Mouse (Mus musculus) Patski (cell line): ENCODE results near the gene Mrrf. TPM values are rescaled to one million over a fixed set of nuclear protein-coding genes. Genes with fewer than 3 reads are reported as not detected.
A peak's percentile ranks its signal among the peaks of the same experiment; 100 is the strongest.

Experiments used
- ATAC-seq: fragments of 100-300 bp; one replicate; pipeline ENCODE4 v1.8.0; 2021
- CTCF ChIA-PET: fragments of 350-600 bp; sonication (Branson Sonifier 250); formaldehyde crosslinking; loops from one replicate; lab custom pipeline; 2022; ENCODE audit warnings: inconsistent platforms; lab: Charles Lee
- POLR2A ChIA-PET: fragments of 350-600 bp; sonication (Branson Sonifier 250); formaldehyde crosslinking; loops from one replicate; lab custom pipeline; 2022; ENCODE audit warnings: antibody characterized with exemption, inconsistent platforms; lab: Charles Lee
- DNase-seq: peaks from one replicate; pipeline ENCODE4 v3.0.0-alpha.2; 2011; ENCODE audit warnings: low read depth, low spot score
- H3K27me3 ChIP-seq: fragments of 371-371 bp; one replicate; pipeline ENCODE4 v1.5.1; 2021
- CTCF ChIP-seq: fragments of 100-300 bp; IDR thresholded peaks from one replicate; pipeline ENCODE4 v1.5.1; 2021
- in situ Hi-C: fragments of 300-500 bp; cut with MboI; formaldehyde crosslinking; loops from 3 replicates; pipeline ENCODE4 v1.11.1; 2018; ENCODE audit warnings: low pct_unique_long_range_greater_than_20kb, mixed read lengths
- polyA plus RNA-seq: library from polyadenylated mRNA; unstranded; gene quantifications from one replicate; pipeline ENCODE4 v1.2.3, GENCODE M21; 2021

Mrrf gene
- polyA plus RNA-seq: 31.1 TPM

GRCm38 (mm10) chr2:36136300-36136941 lies at the start of gene Mrrf, which contains the start of gene Rbm18:
Mrrf (plus strand) TSS chr2:36136389.
Rbm18 (minus strand) TSS chr2:36136773.
- ChIA-PET CTCF (interaction anchor here (1.0 to 1.9 kb wide), 6 partner anchors 16 to 152 kb away, joined by 3 to 5 read pairs (median 4); no protein-coding TSS in a partner anchor), POLR2A (interaction anchor here (1.0 to 1.4 kb wide), 4 partner anchors 8 to 47 kb away, joined by 3 to 5 read pairs (median 3); no protein-coding TSS in a partner anchor)
- ATAC-seq: peak; percentile 91
- no peak for TF ChIP-seq CTCF
- no peaks in the 10 kb centered on the region for H3K27me3 ChIP-seq
- DNase-seq: peak; percentile 58
- in situ Hi-C loops: no loop called here

- no peaks in the 10 kb centered on the region for H3K27me3 ChIP-seq
- in situ Hi-C loops: loop anchor here (5.0 kb wide), 1 partner anchor 37 kb away; no protein-coding TSS in a partner anchor
- POLR2A ChIA-PET: interaction anchor here (0.6 to 1.6 kb wide), 3 partner anchors 19 to 47 kb away, joined by 3 read pairs; partner anchors contain the start of gene Mrrf
- no peak for TF ChIP-seq CTCF
- ATAC-seq (no peak), DNase-seq (no peak)
- CTCF ChIA-PET: interaction anchor here (1.1 to 2.1 kb wide), 2 partner anchors 21 to 105 kb away, joined by 3 to 6 read pairs; no protein-coding TSS in a partner anchor
Observed at GRCm38 (mm10) chr2:36089190-36089589, 47.0 kb upstream of the Mrrf start.

- CTCF ChIA-PET: interaction anchor here (1.6 kb wide), 1 partner anchor 9 kb away, joined by 3 read pairs; no protein-coding TSS in a partner anchor
- TF ChIP-seq CTCF: no peak
- in situ Hi-C loops: no loop called here
Observed at GRCm38 (mm10) chr2:36090853-36091741, 45.1 kb upstream of the Mrrf start.

GRCm38 (mm10) chr2:36092748-36093147 lies 43.4 kb upstream of the Mrrf start:
- DNase-seq (peak; percentile 44), ATAC-seq (peak; percentile 53)
- no peak for TF ChIP-seq CTCF
- in situ Hi-C loops: no loop called here
- ChIA-PET CTCF (interaction anchor here (1.6 kb wide), 1 partner anchor 50 kb away, joined by 3 read pairs; no protein-coding TSS in a partner anchor), POLR2A (interaction anchor here (0.6 kb wide), 1 partner anchor 1500 kb away, joined by 3 read pairs; no protein-coding TSS in a partner anchor)
- no peaks in the 10 kb centered on the region for H3K27me3 ChIP-seq

More at GRCm38 (mm10) chr2:36090853-36091741, 45.1 kb upstream of the Mrrf start:
- ATAC-seq (peak; percentile 94), DNase-seq (peak; percentile 39)
- no peaks in the 10 kb centered on the region for H3K27me3 ChIP-seq
- POLR2A ChIA-PET: interaction anchor here (0.7 to 1.2 kb wide), 4 partner anchors 12 to 119 kb away, joined by 3 to 4 read pairs (median 3); partner anchors contain the start of gene Mrrf

- no peak for TF ChIP-seq CTCF
- no peak for ATAC-seq
- POLR2A ChIA-PET: no interaction called here
- in situ Hi-C loops: no loop called here
- CTCF ChIA-PET: interaction anchor here (1.6 kb wide), 1 partner anchor 49 kb away, joined by 3 read pairs; no protein-coding TSS in a partner anchor
- H3K27me3 ChIP-seq: no peaks in the 10 kb centered on the region
- DNase-seq: no peak
Observed at GRCm38 (mm10) chr2:36093301-36093700, 42.9 kb upstream of the Mrrf start.

GRCm38 (mm10) chr2:36093914-36094475 lies 42.2 kb upstream of the Mrrf start:
- no peak for ATAC-seq
- ChIA-PET POLR2A (no interaction called here), CTCF (interaction anchor here (1.6 kb wide), 1 partner anchor 48 kb away, joined by 3 read pairs; no protein-coding TSS in a partner anchor)
- no peak for DNase-seq
- TF ChIP-seq CTCF: no peak
- in situ Hi-C loops: no loop called here
- no peaks in the 10 kb centered on the region for H3K27me3 ChIP-seq

- ChIA-PET POLR2A (no interaction called here), CTCF (no interaction called here)
- no peaks in the 10 kb centered on the region for H3K27me3 ChIP-seq
- in situ Hi-C loops: no loop called here
- ATAC-seq (no peak), DNase-seq (no peak)
- no peak for TF ChIP-seq CTCF
Observed at GRCm38 (mm10) chr2:36097129-36097815, 38.9 kb upstream of the Mrrf start.

GRCm38 (mm10) chr2:36098021-36098420 lies 38.2 kb upstream of the Mrrf start:
- CTCF ChIA-PET: interaction anchor here (0.6 kb wide), 1 partner anchor 31 kb away, joined by 3 read pairs; no protein-coding TSS in a partner anchor
- ATAC-seq (no peak), DNase-seq (no peak)
- no peak for TF ChIP-seq CTCF
- POLR2A ChIA-PET: no interaction called here
- in situ Hi-C loops: no loop called here
- H3K27me3 ChIP-seq: no peaks in the 10 kb centered on the region

GRCm38 (mm10) chr2:36099739-36100138 lies 36.5 kb upstream of the Mrrf start:
- ATAC-seq: peak; percentile 45
- TF ChIP-seq CTCF: no peak
- ChIA-PET POLR2A (no interaction called here), CTCF (no interaction called here)
- no peak for DNase-seq
- in situ Hi-C loops: no loop called here
- H3K27me3 ChIP-seq: peaks cover 3% of the 10 kb centered on the region
